Comparison of ENCODE assay signal across 8 mouse cellular contexts in genomic region chr1:171293906-171294297, GRCm38 (mm10). TPM values are rescaled to one million over a fixed set of nuclear protein-coding genes. Genes with fewer than 3 reads are reported as not detected.
A peak's percentile ranks its signal among the peaks of the same experiment; 100 is the strongest.
DNase-seq lines count a peak whose midpoint lies in the region; ATAC-seq and TF ChIP-seq lines count a peak whose summit lies in the region.

No protein-coding gene starts in this region.

- H3K4me1 ChIP-seq in lung, postnatal 0 days (ENCODE audit: insufficient read depth, low read depth, low read length): peaks cover 5% of the 10 kb centered on the region; the same call in 1 of the 2 replicates
- H3K4me1 ChIP-seq in intestine, embryonic 15.5 days (replicated peaks): peaks cover 3% of the 10 kb centered on the region; the same call in 1 of the 2 replicates
- H3K4me1 ChIP-seq in olfactory bulb, adult 2 months (ENCODE audit: control insufficient read depth, insufficient read depth, low read length): no peaks in the 10 kb centered on the region

- H3K27ac ChIP-seq in lung, postnatal 0 days (ENCODE audit: low read length): peak overlapping the region; percentile 96
- H3K27ac ChIP-seq in intestine, embryonic 15.5 days: peak overlapping the region; percentile 97; the same call in 1 of the 2 replicates
- H3K27ac ChIP-seq in olfactory bulb, adult 2 months (ENCODE audit: insufficient read depth, low read depth, low read length): peak overlapping the region; percentile 99

- no peaks in the 10 kb centered on the region for H3K36me3 ChIP-seq in lung, postnatal 0 days (ENCODE audit: insufficient read depth, low read length)
- H3K36me3 ChIP-seq in intestine, embryonic 15.5 days: peaks cover 10% of the 10 kb centered on the region; the same call in 1 of the 2 replicates

- peak overlapping the region; percentile 63 for H3K4me2 ChIP-seq in lung, postnatal 0 days (replicated peaks; ENCODE audit: low read depth, low read length)
- H3K4me2 ChIP-seq in intestine, embryonic 15.5 days (replicated peaks): peak overlapping the region; percentile 66

- no peak for TF ChIP-seq POLR2A in olfactory bulb, adult 2 months (IDR thresholded peaks at IDR 0.05; ENCODE audit: insufficient read depth, low read depth, low read length)

- peak overlapping the region; percentile 83 for H3K4me3 ChIP-seq in lung, postnatal 0 days (ENCODE audit: low read depth, low read length)
- peak overlapping the region; percentile 71 for H3K4me3 ChIP-seq in intestine, embryonic 15.5 days (replicated peaks)
- peak overlapping the region; percentile 75 for H3K4me3 ChIP-seq in olfactory bulb, adult 2 months (ENCODE audit: insufficient read depth, low read depth, low read length)

- ATAC-seq in lung, postnatal 0 days: no peak
- no peak for ATAC-seq in intestine, embryonic 15.5 days

- TF ChIP-seq EP300 in lung, postnatal 0 days (IDR thresholded peaks at IDR 0.05): no peak

- H3K27me3 ChIP-seq in lung, postnatal 0 days (replicated peaks; ENCODE audit: insufficient read depth, low read length): 0 out of 2 replicates have a peak, but pooled peaks cover 3% of the 10 kb centered on the region
- no peaks in the 10 kb centered on the region for H3K27me3 ChIP-seq in intestine, embryonic 15.5 days (replicated peaks)

- no peaks in the 10 kb centered on the region for H3K9me3 ChIP-seq in lung, postnatal 0 days (ENCODE audit: low read length)
- no peaks in the 10 kb centered on the region for H3K9me3 ChIP-seq in intestine, embryonic 15.5 days

- 27% methylated on average over 5 of the region's 5 CpGs for WGBS in lung, postnatal 0 days
- whole genome bisulfite sequencing in intestine, embryonic 15.5 days: 33% methylated on average over 5 of the region's 5 CpGs
- 21% methylated on average over 5 of the region's 5 CpGs for WGBS in olfactory bulb, adult 2 months

- no peak for TF ChIP-seq CTCF in lung, postnatal 0 days (IDR thresholded peaks at IDR 0.05)
- no peak for TF ChIP-seq CTCF in olfactory bulb, adult 2 months (IDR thresholded peaks at IDR 0.05; ENCODE audit: insufficient read depth, low read depth, low read length)

- H3K9ac ChIP-seq in lung, postnatal 0 days (replicated peaks; ENCODE audit: low read depth): peak overlapping the region; percentile 97
- peak overlapping the region; percentile 78 for H3K9ac ChIP-seq in intestine, embryonic 15.5 days

- peak; percentile 37 to 79 for DNase-seq in adrenal gland, adult (ENCODE audit: inconsistent age in 2 of 2, low spot score in 1 of 2)
- no peak for DNase-seq in adrenal gland, adult 8-10 months
- peak; percentile 41 for DNase-seq in lung, postnatal 0 days (ENCODE audit: low spot score)
- DNase-seq in lung, postnatal 14 days: no peak
- no peak for DNase-seq in right cerebral cortex, adult 2 months (ENCODE audit: low spot score in 2 of 2)
- DNase-seq in gastrocnemius, postnatal 10 days: no peak

RNA-seq across cellular contexts. Expression of gene Ufc1, which starts 0.9 kb away (rescaled TPM):
- total RNA-seq in adrenal gland, adult 8-10 months (2022): 100 to 1,000 TPM; 179 to 200 (median 194) TPM
- polyA plus RNA-seq in lung, postnatal 0 days (2015; fragmentation: Nextera tagmentation; extraction: Ambion mirVana): 95.4 and 100 TPM in 2 replicates
- polyA plus RNA-seq in intestine, embryonic 15.5 days (2015; fragmentation: Nextera tagmentation; extraction: Ambion mirVana): 103 and 108 TPM in 2 replicates
- not detected in 2 replicates for polyA plus RNA-seq in olfactory bulb, adult 2 months (2012; ENCODE audit: insufficient read depth, insufficient read length, low replicate concordance, missing spikeins)
- total RNA-seq in gastrocnemius, postnatal 10 days (2021): 10 to 100 TPM; 81.8 to 87.9 TPM

RNA-seq across cellular contexts. Expression of gene Usp21, which starts 6.1 kb away (rescaled TPM):
- total RNA-seq in adrenal gland, adult 8-10 months (2022): 10 to 100 TPM; 39.3 to 64.7 (median 52.0) TPM
- 38.3 and 40.9 TPM in 2 replicates for polyA plus RNA-seq in lung, postnatal 0 days (2015; fragmentation: Nextera tagmentation; extraction: Ambion mirVana)
- polyA plus RNA-seq in intestine, embryonic 15.5 days (2015; fragmentation: Nextera tagmentation; extraction: Ambion mirVana): 56.0 and 57.2 TPM in 2 replicates
- polyA plus RNA-seq in olfactory bulb, adult 2 months (2012; ENCODE audit: insufficient read depth, insufficient read length, low replicate concordance, missing spikeins): not detected in 2 replicates
- 10 to 100 TPM; 15.3 to 19.7 TPM for total RNA-seq in gastrocnemius, postnatal 10 days (2021)

RNA-seq across cellular contexts. Expression of gene Ppox, which starts 12.9 kb away (rescaled TPM):
- 10 to 100 TPM; 39.7 to 86.2 (median 65.6) TPM for total RNA-seq in adrenal gland, adult 8-10 months (2022)
- polyA plus RNA-seq in lung, postnatal 0 days (2015; fragmentation: Nextera tagmentation; extraction: Ambion mirVana): 28.4 and 30.6 TPM in 2 replicates
- polyA plus RNA-seq in intestine, embryonic 15.5 days (2015; fragmentation: Nextera tagmentation; extraction: Ambion mirVana): 38.7 and 40.9 TPM in 2 replicates
- polyA plus RNA-seq in olfactory bulb, adult 2 months (2012; ENCODE audit: insufficient read depth, insufficient read length, low replicate concordance, missing spikeins): not detected in 2 replicates
- 10 to 100 TPM; 11.6 to 15.1 TPM for total RNA-seq in gastrocnemius, postnatal 10 days (2021)

RNA-seq across cellular contexts. Expression of gene B4galt3, which starts 23.8 kb away (rescaled TPM):
- total RNA-seq in adrenal gland, adult 8-10 months (2022): 10 to 100 TPM; 28.5 to 44.8 (median 43.0) TPM
- 68.4 and 77.0 TPM in 2 replicates for polyA plus RNA-seq in lung, postnatal 0 days (2015; fragmentation: Nextera tagmentation; extraction: Ambion mirVana)
- 54.2 and 54.5 TPM in 2 replicates for polyA plus RNA-seq in intestine, embryonic 15.5 days (2015; fragmentation: Nextera tagmentation; extraction: Ambion mirVana)
- polyA plus RNA-seq in olfactory bulb, adult 2 months (2012; ENCODE audit: insufficient read depth, insufficient read length, low replicate concordance, missing spikeins): not detected in 2 replicates
- total RNA-seq in gastrocnemius, postnatal 10 days (2021): 10 to 100 TPM; 11.0 to 17.6 TPM

RNA-seq across cellular contexts. Expression of gene Dedd, which starts 35.0 kb away (rescaled TPM):
- 10 to 100 TPM; 31.0 to 45.9 (median 36.7) TPM for total RNA-seq in adrenal gland, adult 8-10 months (2022)
- polyA plus RNA-seq in lung, postnatal 0 days (2015; fragmentation: Nextera tagmentation; extraction: Ambion mirVana): 43.0 and 44.4 TPM in 2 replicates
- polyA plus RNA-seq in intestine, embryonic 15.5 days (2015; fragmentation: Nextera tagmentation; extraction: Ambion mirVana): 40.6 and 44.5 TPM in 2 replicates
- not detected in 2 replicates for polyA plus RNA-seq in olfactory bulb, adult 2 months (2012; ENCODE audit: insufficient read depth, insufficient read length, low replicate concordance, missing spikeins)
- total RNA-seq in gastrocnemius, postnatal 10 days (2021): 10 to 100 TPM; 30.3 to 31.2 TPM

Comparison
In these comparisons a context has a peak if more than half of its experiments do, and no peak if none do; other contexts are left out.
1. DNase-seq: peak in adrenal gland, adult (2 of 2) and lung, postnatal 0 days (single experiment); none in adrenal gland, adult 8-10 months (single experiment), lung, postnatal 14 days (single experiment), right cerebral cortex, adult 2 months (0 of 2) and gastrocnemius, postnatal 10 days (single experiment).
2. RNA of gene Ufc1, which starts 0.9 kb away (polyA plus RNA-seq): 103 to 108 TPM in intestine, embryonic 15.5 days and 95.4 to 100 TPM in lung, postnatal 0 days; not detected in olfactory bulb, adult 2 months; every median in the first group is over 10 times any median in the second.
3. RNA of gene Usp21, which starts 6.1 kb away (polyA plus RNA-seq): 56.0 to 57.2 TPM in intestine, embryonic 15.5 days and 38.3 to 40.9 TPM in lung, postnatal 0 days; not detected in olfactory bulb, adult 2 months; every median in the first group is over 10 times any median in the second.
4. Peak in every context shown above with its lines, with median percentiles within 50 percentile points of each other: H3K27ac ChIP-seq and H3K4me3 ChIP-seq.